Mouse (Mus musculus): ENCODE measurements at regions not wholly inside any gene's neighbourhood (a gene's known extent, or its start where the extent isn't known, plus 50 kb on each side); places are given as distances from the start of the nearest gene placed in this dataset.
"Not testable (repeated sequence)": the region's sequence is repeated elsewhere in the genome, so short reads cannot be mapped to it uniquely, and the experiment has no call there.

DNA sequence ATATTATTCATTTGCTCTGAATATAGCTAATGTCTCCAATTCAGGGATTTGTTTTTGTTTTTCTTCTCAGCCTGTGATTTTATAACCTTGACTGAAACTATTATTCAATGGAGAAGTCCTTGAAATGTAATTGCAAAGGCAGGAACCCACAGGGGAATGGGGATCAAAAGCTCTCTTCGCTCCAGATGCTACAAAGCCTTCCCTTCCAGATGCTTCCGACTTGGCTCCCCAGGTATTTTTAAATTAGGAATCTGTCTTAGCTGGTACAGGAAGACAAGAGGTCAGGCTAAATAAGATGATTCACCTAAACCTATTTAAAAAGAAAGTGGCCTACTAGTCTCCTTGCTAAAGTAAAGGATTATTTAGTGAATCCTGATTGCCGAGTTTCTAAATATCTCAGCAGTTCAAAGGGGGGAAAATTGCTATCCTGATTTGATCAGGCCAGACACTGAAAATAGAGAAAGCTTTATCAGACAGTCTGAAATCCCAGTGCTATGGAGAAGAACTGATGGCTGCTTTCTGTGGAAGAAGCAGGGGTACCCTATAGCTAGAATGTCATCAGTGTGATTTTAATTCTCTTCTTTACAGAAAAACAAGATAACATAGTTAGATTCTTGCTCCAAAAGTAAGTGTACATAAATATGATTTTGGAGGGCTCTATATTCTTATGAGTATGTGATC lies 1896.2 kb upstream of the Pcdh20 start:
- H3K79me2 ChIP-seq (ENCODE audit: control insufficient read depth, insufficient read depth, low read length) = no peaks in the 10 kb centered on the region
- TF ChIP-seq POLR2A (IDR thresholded peaks at IDR 0.05; ENCODE audit: extremely low read depth, insufficient read depth, low read length) (no peak), CTCF (IDR thresholded peaks at IDR 0.05; ENCODE audit: low read depth, low read length) (no peak)
- no peak overlapping the region for H3K4me3 ChIP-seq (ENCODE audit: insufficient read depth, low read depth, low read length)
- no peaks in the 10 kb centered on the region for H3K36me3 ChIP-seq (ENCODE audit: control insufficient read depth, insufficient read depth, low read length)
- H3K4me1 ChIP-seq (ENCODE audit: control insufficient read depth, insufficient read depth, low read length) = no peaks in the 10 kb centered on the region
- no peaks in the 10 kb centered on the region for H3K27me3 ChIP-seq (ENCODE audit: control insufficient read depth, insufficient read depth, low read length)
- no peak overlapping the region for H3K27ac ChIP-seq (replicated peaks; ENCODE audit: insufficient read depth, low read depth, low read length)
- H3K9ac ChIP-seq (ENCODE audit: low read depth, low read length) = no peak overlapping the region
- WGBS = 69% methylated on average over 3 of the region's 3 CpGs
- DNase-seq (ENCODE audit: extremely low read depth, low read depth, low spot score) = no peak

GRCm38 (mm10) chr14:90334541-90334940 lies 1863.3 kb upstream of the Pcdh20 start:
- no peaks in the 10 kb centered on the region for H3K4me1 ChIP-seq (ENCODE audit: control insufficient read depth, insufficient read depth, low read length)
- H3K79me2 ChIP-seq (ENCODE audit: control insufficient read depth, insufficient read depth, low read length) = no peaks in the 10 kb centered on the region
- TF ChIP-seq CTCF (IDR thresholded peaks at IDR 0.05; ENCODE audit: low read depth, low read length) = no peak
- no peak for TF ChIP-seq POLR2A (IDR thresholded peaks at IDR 0.05; ENCODE audit: extremely low read depth, insufficient read depth, low read length)
- DNase-seq (ENCODE audit: extremely low read depth, low read depth, low spot score) = no peak
- H3K4me3 ChIP-seq (ENCODE audit: insufficient read depth, low read depth, low read length) = no peak overlapping the region
- H3K27me3 ChIP-seq (ENCODE audit: control insufficient read depth, insufficient read depth, low read length) = no peaks in the 10 kb centered on the region
- H3K9ac ChIP-seq (ENCODE audit: low read depth, low read length) = no peak overlapping the region
- 59% methylated on average over 3 of the region's 3 CpGs for WGBS
- H3K27ac ChIP-seq (replicated peaks; ENCODE audit: insufficient read depth, low read depth, low read length) = no peak overlapping the region
- no peaks in the 10 kb centered on the region for H3K36me3 ChIP-seq (ENCODE audit: control insufficient read depth, insufficient read depth, low read length)

DNA sequence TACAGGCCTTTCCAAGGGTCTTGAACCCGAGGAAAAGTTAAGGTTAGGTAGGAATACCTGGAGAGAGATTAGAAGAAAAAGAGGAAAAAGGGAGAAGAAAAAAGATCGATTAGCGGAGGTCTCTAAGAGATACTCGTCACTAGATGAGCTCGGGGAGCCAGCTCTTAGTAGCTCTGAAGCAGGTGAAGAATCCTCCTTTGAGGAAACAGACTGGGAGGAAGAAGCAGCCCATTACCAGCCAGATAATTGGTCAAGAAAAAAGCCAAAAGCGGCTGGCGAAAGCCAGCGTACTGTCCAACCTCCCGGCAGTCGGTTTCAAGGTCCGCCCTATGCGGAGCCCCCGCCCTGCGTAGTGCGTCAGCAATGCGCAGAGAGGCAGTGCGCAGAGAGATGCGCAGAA lies 1824.3 kb upstream of the Pcdh20 start:
- not testable (repeated sequence) for DNase-seq (ENCODE audit: extremely low read depth, low read depth, low spot score); H3K9ac ChIP-seq (ENCODE audit: low read depth, low read length); H3K36me3 ChIP-seq (ENCODE audit: control insufficient read depth, insufficient read depth, low read length); H3K27me3 ChIP-seq (ENCODE audit: control insufficient read depth, insufficient read depth, low read length); H3K4me1 ChIP-seq (ENCODE audit: control insufficient read depth, insufficient read depth, low read length); H3K4me3 ChIP-seq (ENCODE audit: insufficient read depth, low read depth, low read length); H3K27ac ChIP-seq (replicated peaks; ENCODE audit: insufficient read depth, low read depth, low read length); H3K79me2 ChIP-seq (ENCODE audit: control insufficient read depth, insufficient read depth, low read length)
- 97% methylated on average over 17 of the region's 18 CpGs for WGBS

DNA sequence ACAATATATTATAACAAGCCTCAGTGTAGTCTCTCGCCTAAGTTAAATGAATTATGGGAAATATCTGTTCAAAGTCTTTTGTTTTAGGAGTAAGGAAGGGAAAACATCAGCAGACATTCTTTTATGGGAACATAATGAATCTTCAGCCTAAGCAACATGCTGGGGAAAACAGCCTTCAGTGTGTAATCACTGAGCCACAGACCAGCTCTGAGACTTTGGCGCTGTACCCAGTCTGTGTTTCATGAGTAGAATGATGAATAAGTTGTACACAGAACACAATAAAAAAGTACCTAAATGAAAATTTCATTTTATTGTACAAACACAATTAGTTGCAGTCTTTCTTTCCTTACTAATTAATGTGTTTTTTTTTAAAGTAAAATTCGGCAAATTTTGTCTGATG lies 1774.8 kb upstream of the Pcdh20 start:
- no peak overlapping the region for H3K9ac ChIP-seq (ENCODE audit: low read depth, low read length)
- H3K27ac ChIP-seq (replicated peaks; ENCODE audit: insufficient read depth, low read depth, low read length) = no peak overlapping the region
- H3K36me3 ChIP-seq (ENCODE audit: control insufficient read depth, insufficient read depth, low read length) = no peaks in the 10 kb centered on the region
- TF ChIP-seq CTCF (IDR thresholded peaks at IDR 0.05; ENCODE audit: low read depth, low read length) = no peak
- TF ChIP-seq POLR2A (IDR thresholded peaks at IDR 0.05; ENCODE audit: extremely low read depth, insufficient read depth, low read length) = no peak
- no peak for DNase-seq (ENCODE audit: extremely low read depth, low read depth, low spot score)
- H3K4me3 ChIP-seq (ENCODE audit: insufficient read depth, low read depth, low read length) = no peak overlapping the region
- WGBS = 87% methylated on average over 3 of the region's 3 CpGs
- no peaks in the 10 kb centered on the region for H3K4me1 ChIP-seq (ENCODE audit: control insufficient read depth, insufficient read depth, low read length)
- H3K79me2 ChIP-seq (ENCODE audit: control insufficient read depth, insufficient read depth, low read length) = no peaks in the 10 kb centered on the region
- H3K27me3 ChIP-seq (ENCODE audit: control insufficient read depth, insufficient read depth, low read length) = no peaks in the 10 kb centered on the region

DNA sequence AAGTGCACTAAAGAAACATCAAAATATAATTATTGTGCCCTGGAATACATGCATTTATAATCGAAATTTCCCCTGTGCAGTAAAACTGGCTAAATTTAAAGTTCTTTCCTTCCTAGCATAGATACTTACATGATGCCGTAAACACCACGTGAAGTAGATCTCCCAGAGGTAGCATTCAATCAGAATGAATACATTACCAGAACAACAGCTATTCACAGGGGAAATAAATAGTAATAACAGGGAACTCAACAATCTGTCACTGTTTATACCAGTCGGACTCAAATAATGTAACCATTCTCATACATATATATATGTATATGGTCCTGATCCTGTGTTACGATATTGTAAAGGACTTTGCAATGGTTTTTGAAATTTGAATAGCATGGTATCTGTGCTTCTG lies 1761.5 kb upstream of the Pcdh20 start:
- H3K27ac ChIP-seq (replicated peaks; ENCODE audit: insufficient read depth, low read depth, low read length) = no peak overlapping the region
- 75% methylated on average over 5 of the region's 5 CpGs for WGBS
- H3K79me2 ChIP-seq (ENCODE audit: control insufficient read depth, insufficient read depth, low read length) = no peaks in the 10 kb centered on the region
- H3K27me3 ChIP-seq (ENCODE audit: control insufficient read depth, insufficient read depth, low read length) = no peaks in the 10 kb centered on the region
- H3K9ac ChIP-seq (ENCODE audit: low read depth, low read length) = no peak overlapping the region
- H3K4me1 ChIP-seq (ENCODE audit: control insufficient read depth, insufficient read depth, low read length) = no peaks in the 10 kb centered on the region
- no peak for DNase-seq (ENCODE audit: extremely low read depth, low read depth, low spot score)
- H3K4me3 ChIP-seq (ENCODE audit: insufficient read depth, low read depth, low read length) = no peak overlapping the region
- TF ChIP-seq CTCF (IDR thresholded peaks at IDR 0.05; ENCODE audit: low read depth, low read length) (no peak), POLR2A (IDR thresholded peaks at IDR 0.05; ENCODE audit: extremely low read depth, insufficient read depth, low read length) (no peak)
- no peaks in the 10 kb centered on the region for H3K36me3 ChIP-seq (ENCODE audit: control insufficient read depth, insufficient read depth, low read length)

- TF ChIP-seq POLR2A (IDR thresholded peaks at IDR 0.05; ENCODE audit: extremely low read depth, insufficient read depth, low read length) (no peak), CTCF (IDR thresholded peaks at IDR 0.05; ENCODE audit: low read depth, low read length) (no peak)
- no peaks in the 10 kb centered on the region for H3K4me1 ChIP-seq (ENCODE audit: control insufficient read depth, insufficient read depth, low read length)
- H3K4me3 ChIP-seq (ENCODE audit: insufficient read depth, low read depth, low read length) = no peak overlapping the region
Measured at GRCm38 (mm10) chr14:90200294-90200693, 1729.1 kb upstream of the Pcdh20 start.

More at GRCm38 (mm10) chr14:90200294-90200693, 1729.1 kb upstream of the Pcdh20 start:
- Histone ChIP-seq H3K27me3 (ENCODE audit: control insufficient read depth, insufficient read depth, low read length) (no peaks in the 10 kb centered on the region), H3K79me2 (ENCODE audit: control insufficient read depth, insufficient read depth, low read length) (no peaks in the 10 kb centered on the region), H3K9ac (ENCODE audit: low read depth, low read length) (no peak overlapping the region), H3K27ac (replicated peaks; ENCODE audit: insufficient read depth, low read depth, low read length) (no peak overlapping the region), H3K36me3 (ENCODE audit: control insufficient read depth, insufficient read depth, low read length) (no peaks in the 10 kb centered on the region)
- DNase-seq (ENCODE audit: extremely low read depth, low read depth, low spot score) = no peak

Measured in liver, adult 2 months (tissue).